Mouse (Mus musculus) olfactory bulb, adult 2 months (tissue): ENCODE measurements around the gene Sart3. TPM values are rescaled to one million over a fixed set of nuclear protein-coding genes. Genes with fewer than 3 reads are reported as not detected.

ENCODE experiments used
- H3K27ac ChIP-seq: fragments of 200-500 bp; 2 replicates; pipeline ENCODE4 v1.5.1; 2012; ENCODE audit warnings: low read depth, low read length; ENCODE audit not compliant: insufficient read depth
- H3K4me1 ChIP-seq: fragments of 200-500 bp; 2 replicates; pipeline ENCODE4 v1.6.1; 2012; ENCODE audit warnings: low read length; ENCODE audit not compliant: control insufficient read depth, insufficient read depth
- H3K4me3 ChIP-seq: fragments of 200-500 bp; 2 replicates; pipeline ENCODE4 v1.5.1; 2012; ENCODE audit warnings: mild to moderate bottlenecking, low read depth, low read length, moderate library complexity; ENCODE audit not compliant: insufficient read depth
- CTCF ChIP-seq: fragments of 200-500 bp; IDR thresholded peaks from 2 replicates; pipeline ENCODE4 v1.5.1; 2012; ENCODE audit warnings: low read depth, mild to moderate bottlenecking, low read length, moderate library complexity; ENCODE audit not compliant: insufficient read depth
- POLR2A ChIP-seq: fragments of 200-500 bp; IDR thresholded peaks from 2 replicates; pipeline ENCODE4 v1.6.1; 2012; ENCODE audit warnings: mild to moderate bottlenecking, low read depth, low read length, moderate library complexity; ENCODE audit not compliant: insufficient read depth
- WGBS: fragments of 180-500 bp; shearing (Covaris S2); methylation state at CpG from one replicate; pipeline ENCODE4 v1.1.7; 2018; 5-methylcytosine and 5-hydroxymethylcytosine counted together
- polyA plus RNA-seq: library from polyadenylated mRNA; stranded (reverse); fragments of >200 nt; gene quantifications from 2 replicates; pipeline ENCODE4 v1.2.4, GENCODE M21; 2012; ENCODE audit warnings: low replicate concordance; ENCODE audit not compliant: missing spikeins, insufficient read depth, insufficient read length

The Sart3 gene
- polyA plus RNA-seq, 1 experiment: not detected

GRCm38 (mm10) chr5:113723567-113724237, 48.6 kb downstream of the Sart3 start:
- WGBS: 40% methylated on average over 8 of the region's 8 CpGs
- Histone ChIP-seq H3K4me3 (no peak overlapping the region), H3K4me1 (peaks cover 12% of the 10 kb centered on the region), H3K27ac (no peak overlapping the region)
- no peak for TF ChIP-seq CTCF

GRCm38 (mm10) chr5:113722224-113723013, 49.9 kb downstream of the Sart3 start:
- peaks cover 17% of the 10 kb centered on the region for H3K4me1 ChIP-seq
- WGBS: 89% methylated on average over 10 of the region's 10 CpGs
- H3K27ac ChIP-seq: no peak overlapping the region
- H3K4me3 ChIP-seq: no peak overlapping the region
- TF ChIP-seq CTCF (no peak), POLR2A (no peak)

- WGBS: 59% methylated on average over 8 of the region's 8 CpGs
- Histone ChIP-seq H3K27ac (no peak overlapping the region), H3K4me1 (peaks cover 33% of the 10 kb centered on the region), H3K4me3 (no peak overlapping the region)
- TF ChIP-seq POLR2A (no peak), CTCF (no peak)
Observed at GRCm38 (mm10) chr5:113719221-113719661, 53.1 kb downstream of the Sart3 start.

GRCm38 (mm10) chr5:113716581-113717388, 55.5 kb downstream of the Sart3 start:
- 5% methylated on average over 11 of the region's 12 CpGs for WGBS
- TF ChIP-seq CTCF (no peak), POLR2A (no peak)
- Histone ChIP-seq H3K4me3 (no peak overlapping the region), H3K27ac (peak overlapping the region; percentile 79), H3K4me1 (peaks cover 31% of the 10 kb centered on the region)

- 92% methylated on average over 2 of the region's 2 CpGs for WGBS
- Histone ChIP-seq H3K27ac (no peak overlapping the region), H3K4me1 (peaks cover 16% of the 10 kb centered on the region), H3K4me3 (no peak overlapping the region)
- TF ChIP-seq CTCF (no peak), POLR2A (no peak)
Observed at GRCm38 (mm10) chr5:113712861-113713260, 59.4 kb downstream of the Sart3 start.

GRCm38 (mm10) chr5:113703803-113704585, 68.3 kb downstream of the Sart3 start:
- TF ChIP-seq CTCF (no peak), POLR2A (no peak)
- Histone ChIP-seq H3K4me3 (no peak overlapping the region), H3K27ac (no peak overlapping the region), H3K4me1 (peaks cover 7% of the 10 kb centered on the region; the same call in 1 of the 2 replicates)
- 65% methylated on average over 21 of the region's 21 CpGs for WGBS

GRCm38 (mm10) chr5:113700388-113701023, 71.8 kb downstream of the Sart3 start:
- Histone ChIP-seq H3K4me3 (no peak overlapping the region), H3K4me1 (peaks cover 7% of the 10 kb centered on the region; the same call in 1 of the 2 replicates), H3K27ac (no peak overlapping the region)
- 91% methylated on average over 19 of the region's 19 CpGs for WGBS
- no peak for TF ChIP-seq CTCF
- no peak for TF ChIP-seq POLR2A

GRCm38 (mm10) chr5:113694415-113694814, 77.9 kb downstream of the Sart3 start:
- WGBS: 45% methylated on average over 5 of the region's 5 CpGs
- no peak overlapping the region for H3K27ac ChIP-seq
- no peak overlapping the region for H3K4me3 ChIP-seq
- TF ChIP-seq CTCF (no peak), POLR2A (no peak)
- H3K4me1 ChIP-seq: peaks cover 14% of the 10 kb centered on the region
